Mouse (Mus musculus): ENCODE results near the gene Rab6b.

The Rab6b gene

DNA sequence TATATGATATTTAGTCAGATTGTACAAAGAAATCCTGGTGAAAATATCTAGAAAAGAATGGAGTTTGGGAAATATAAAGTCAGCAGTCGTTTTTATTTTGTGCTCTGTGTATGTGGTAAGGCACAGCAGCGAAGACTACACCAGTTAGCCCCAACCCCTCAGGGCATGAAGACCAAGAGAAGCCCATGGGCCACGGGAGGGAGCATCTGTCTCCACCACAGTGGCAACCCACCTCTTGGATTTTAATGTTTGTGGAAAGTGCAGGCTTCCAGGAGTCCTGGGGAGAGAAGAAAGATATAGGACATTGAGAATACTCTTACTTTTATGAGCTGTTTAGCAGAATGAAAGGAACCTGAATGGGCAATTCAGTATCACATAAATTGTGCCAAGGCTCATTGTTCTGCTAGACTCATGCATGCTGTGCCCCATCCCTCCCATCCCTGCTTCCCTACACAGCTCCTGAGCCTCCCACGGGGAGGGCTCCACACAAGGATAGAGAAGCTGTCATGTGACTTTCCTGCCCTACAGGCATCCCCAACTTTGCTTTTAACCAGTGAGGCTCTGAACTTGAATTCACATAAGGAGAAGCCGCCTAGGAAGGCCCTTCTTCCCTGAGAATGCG is 97.3 kb downstream of the Rab6b start:
- no peak for DNase-seq

GRCm38 (mm10) chr9:103212654-103213420 is 101.2 kb downstream of the Rab6b start:
- no peak for DNase-seq

DNA sequence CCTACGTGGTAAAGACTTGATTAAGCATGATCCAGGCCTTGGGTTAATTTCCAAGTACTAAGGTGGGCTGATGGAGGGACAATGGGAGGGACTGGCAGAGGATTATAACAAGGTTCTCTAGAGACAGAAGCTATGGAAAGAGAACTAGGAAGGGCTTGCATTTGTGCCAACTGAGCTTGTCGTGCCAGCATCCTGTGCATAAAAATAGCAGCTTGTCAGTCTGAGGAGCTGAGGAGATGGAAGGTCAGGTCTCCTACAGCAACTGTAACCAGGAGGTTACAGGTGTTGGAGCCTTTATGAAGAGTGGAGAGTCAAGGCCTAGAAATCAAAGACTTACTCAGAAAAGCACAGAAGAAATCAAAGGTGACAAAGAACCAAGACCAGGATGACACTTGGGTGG is 102.0 kb downstream of the Rab6b start:
- no peak for DNase-seq

DNA sequence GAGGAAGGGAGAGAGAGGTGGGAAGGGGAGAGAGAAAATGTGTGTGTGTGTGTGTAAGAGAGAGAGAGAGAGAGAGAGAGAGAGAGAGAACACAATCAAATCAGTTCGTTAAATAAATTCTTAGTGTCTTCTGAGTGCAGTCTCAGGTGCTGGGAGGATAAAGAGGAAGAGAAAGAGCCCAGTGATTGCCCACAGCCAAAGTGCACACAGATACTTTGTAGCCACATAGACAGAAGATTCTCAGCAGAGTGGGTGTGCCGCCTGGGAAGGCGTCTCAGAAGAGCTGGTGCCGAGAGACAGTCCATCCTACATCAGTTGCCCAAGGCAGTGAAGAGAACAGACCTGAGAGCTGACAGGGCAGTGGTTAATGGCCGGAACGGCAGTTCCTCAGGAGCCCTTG is 102.7 kb downstream of the Rab6b start:
- DNase-seq, result no peak

GRCm38 (mm10) chr9:103224721-103225120 is 113.1 kb downstream of the Rab6b start:
- DNase-seq, result no peak

GRCm38 (mm10) chr9:103225464-103225863 is 113.9 kb downstream of the Rab6b start:
- peak; percentile 34 for DNase-seq

GRCm38 (mm10) chr9:103226806-103227205 is 115.2 kb downstream of the Rab6b start:
- no peak for DNase-seq

- no peak for DNase-seq
Observed at GRCm38 (mm10) chr9:103227760-103228159, 116.2 kb downstream of the Rab6b start.

DNA sequence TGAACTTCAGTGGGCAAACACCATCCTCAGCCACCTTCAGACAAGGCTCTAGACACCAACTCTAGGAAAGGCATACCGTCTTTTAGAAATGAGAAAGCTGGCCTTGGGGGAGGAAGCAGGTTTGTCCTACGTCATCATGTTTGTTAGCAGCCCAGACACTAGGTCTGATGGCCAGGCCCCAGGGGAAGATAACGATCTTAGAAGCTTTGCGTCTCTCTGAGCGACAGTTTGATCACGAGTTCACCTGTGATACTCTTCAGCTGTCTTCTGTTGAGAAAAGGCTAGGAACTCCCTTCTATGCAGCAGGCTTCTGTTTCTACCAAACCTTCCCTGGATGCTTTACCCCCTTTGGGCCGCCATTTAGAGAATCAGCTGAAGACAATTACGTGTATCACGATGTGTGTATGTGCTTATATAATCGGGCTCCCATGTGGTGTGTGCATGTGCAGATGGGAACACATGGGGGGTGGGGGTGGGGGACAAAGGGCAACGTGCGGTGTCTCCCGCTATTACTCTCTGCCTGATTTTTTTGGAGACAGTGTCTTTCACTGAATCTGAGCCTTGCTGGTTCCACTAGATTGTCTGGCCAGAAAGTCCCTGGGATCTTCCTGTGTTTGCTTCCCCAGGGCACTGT is 116.9 kb downstream of the Rab6b start:
- DNase-seq, result no peak

DNA sequence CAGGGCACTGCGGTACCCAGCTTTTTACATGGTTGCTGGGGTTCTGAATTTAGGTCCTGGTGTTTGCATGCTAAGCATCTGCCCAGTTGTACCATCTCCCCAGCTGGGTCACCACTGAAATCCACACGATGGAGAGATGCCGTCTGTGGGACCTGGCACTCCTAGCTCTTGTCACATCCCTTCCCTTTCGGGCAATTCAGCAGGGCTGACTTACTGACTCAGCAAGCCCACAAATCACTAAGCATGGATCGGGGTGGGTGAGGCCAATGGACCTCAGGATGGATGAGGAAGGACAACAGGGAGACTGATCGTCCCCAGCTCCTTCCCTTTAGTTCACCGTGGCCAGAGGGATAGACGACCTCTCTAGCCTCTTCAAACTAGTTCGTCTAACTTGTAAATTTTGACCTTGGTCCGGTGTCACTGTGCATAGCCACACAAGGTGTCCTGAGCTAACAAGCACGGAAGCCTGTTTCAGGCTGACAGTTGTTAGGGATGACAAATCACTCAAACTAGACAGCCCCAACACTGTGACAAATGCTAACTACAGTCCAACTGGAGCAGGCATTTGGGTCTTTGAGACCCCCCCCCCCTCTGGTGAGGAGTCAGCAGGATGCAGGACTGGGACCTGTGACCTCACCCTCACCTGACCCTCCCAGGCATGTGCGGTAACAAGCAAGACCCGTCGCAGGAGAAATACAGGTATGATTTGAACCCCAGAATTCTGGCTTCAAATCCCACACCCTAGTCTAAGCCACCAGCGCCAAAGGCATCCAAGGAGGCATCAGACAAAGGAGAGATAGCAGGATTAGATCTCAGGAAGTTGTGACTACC is 117.7 kb downstream of the Rab6b start:
- no peak for DNase-seq

DNA sequence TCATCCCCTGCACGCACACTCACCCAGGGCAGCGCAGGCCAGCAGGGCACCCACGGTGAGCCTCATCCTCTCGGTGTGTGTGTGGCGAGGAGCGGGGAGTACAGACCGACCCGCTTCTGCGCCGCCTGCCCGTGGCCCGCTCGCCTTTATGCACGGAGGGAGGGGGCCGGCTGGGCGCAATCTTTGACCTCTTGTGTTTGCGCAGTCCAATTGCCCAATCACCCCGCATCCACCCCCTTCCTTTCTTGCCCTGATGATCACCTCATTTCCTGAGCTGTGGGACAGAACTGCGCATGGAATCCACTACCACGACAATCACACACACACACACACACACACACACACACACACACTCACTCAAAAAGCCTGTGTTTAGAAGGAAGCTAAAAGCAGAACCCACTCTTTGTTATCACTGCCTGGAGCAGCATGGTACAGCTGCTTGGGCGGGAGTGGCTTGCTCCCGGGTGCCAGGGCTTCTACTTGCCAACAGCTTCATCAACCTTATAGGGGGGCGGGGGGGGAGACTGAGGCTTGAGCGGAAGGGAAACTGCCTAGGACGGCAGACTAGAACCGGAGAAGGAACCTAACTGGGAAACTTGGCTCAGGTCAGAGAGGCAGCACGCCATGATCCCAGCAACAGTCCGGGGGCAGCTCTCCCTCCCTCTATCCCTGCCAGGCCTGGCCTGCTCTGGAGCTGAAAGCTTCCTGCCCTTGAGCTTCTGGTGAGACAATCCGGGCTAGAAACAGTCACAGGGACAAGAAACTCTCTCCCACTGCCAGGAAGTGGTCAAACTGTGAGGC is 118.8 kb downstream of the Rab6b start, which contains the start of the genes Gm20425 and Trf:
Gene Gm20425, minus strand, starts transcription at position 157 of the 801 bp plus-strand sequence.
Gene Trf, minus strand, starts transcription at position 294 of the 801 bp plus-strand sequence.
- peak; percentile 70 for DNase-seq

- DNase-seq, result no peak
Observed at GRCm38 (mm10) chr9:103232232-103233005, 120.8 kb downstream of the Rab6b start.

DNA sequence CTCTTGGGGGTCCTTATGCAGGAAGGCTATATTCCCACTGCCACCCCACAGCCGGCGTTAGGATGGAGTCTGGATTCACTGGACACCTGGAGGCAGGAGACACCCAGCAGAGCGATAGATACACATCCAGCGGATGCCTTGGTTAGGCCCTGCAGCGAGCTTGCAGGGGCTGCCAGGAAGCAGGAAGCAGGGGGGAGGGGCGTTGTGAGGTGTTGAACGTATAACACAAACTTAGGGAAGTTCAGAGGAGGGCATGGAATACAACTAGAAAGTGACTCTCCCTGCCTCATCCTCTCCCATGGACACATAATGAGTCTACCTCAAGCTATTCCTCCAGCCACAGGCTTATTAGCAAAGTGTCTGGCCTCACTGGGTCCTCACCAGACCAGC is 121.4 kb downstream of the Rab6b start:
- peak; percentile 43 for DNase-seq

DNA sequence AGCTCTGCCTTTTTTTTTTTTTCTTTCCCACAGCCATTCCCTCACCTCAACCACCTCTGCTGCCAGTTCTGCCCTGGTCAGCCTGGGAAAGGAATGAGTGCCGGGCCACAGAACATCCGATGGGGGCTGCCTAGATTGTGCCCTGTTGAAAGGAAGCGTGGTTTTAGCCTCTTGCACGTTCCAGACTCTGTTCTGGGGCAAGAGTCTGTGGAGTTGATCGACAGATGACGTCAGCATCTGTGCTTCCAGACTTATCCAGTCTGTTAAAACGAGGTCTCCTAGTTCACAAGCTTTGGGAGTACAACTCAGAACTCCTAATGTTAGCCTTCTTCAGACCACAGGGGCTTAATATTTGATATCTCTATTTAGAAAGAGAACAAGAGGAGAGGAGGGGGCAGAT is 122.5 kb downstream of the Rab6b start:
- DNase-seq, result no peak

- no peak for DNase-seq
Observed at GRCm38 (mm10) chr9:103234565-103235165, 123.1 kb downstream of the Rab6b start.

All from liver (tissue).